Mouse (Mus musculus) c-Kit-positive CD71-positive TER-119-negative erythroid progenitor cells, embryonic 14.5 days (primary cell): ENCODE measurements around the gene Efna2.

Experiments used
- DNase-seq: peaks from one replicate; pipeline ENCODE4 v3.0.0-alpha.2; 2013; ENCODE audit warnings: low read depth

The Efna2 gene

GRCm38 (mm10) chr10:80168038-80168661 lies 11.1 kb upstream of the Efna2 start:
- peak; percentile 87 for DNase-seq

- DNase-seq: no peak
These were observed 10.2 kb upstream of the Efna2 start for GRCm38 (mm10) chr10:80169070-80169469.

GRCm38 (mm10) chr10:80169651-80170050 lies 9.6 kb upstream of the Efna2 start:
- DNase-seq: no peak

- no peak for DNase-seq
These were observed 9.2 kb upstream of the Efna2 start for GRCm38 (mm10) chr10:80170052-80170451.

GRCm38 (mm10) chr10:80170601-80171021 lies 8.7 kb upstream of the Efna2 start:
- DNase-seq: no peak

GRCm38 (mm10) chr10:80171252-80171651 lies 8.0 kb upstream of the Efna2 start:
- DNase-seq: no peak

GRCm38 (mm10) chr10:80171760-80172526 lies 7.3 kb upstream of the Efna2 start:
- no peak for DNase-seq

GRCm38 (mm10) chr10:80172527-80173292 lies 6.6 kb upstream of the Efna2 start, which contains the start of gene 1600002K03Rik:
Gene 1600002K03Rik (plus strand): TSS chr10:80172944.
- peak; percentile 91 for DNase-seq

GRCm38 (mm10) chr10:80173358-80173757 lies 5.9 kb upstream of the Efna2 start:
- DNase-seq: no peak

- no peak for DNase-seq
These were observed 5.2 kb upstream of the Efna2 start for GRCm38 (mm10) chr10:80173955-80174640.

- DNase-seq: peak; percentile 80
These were observed 4.6 kb upstream of the Efna2 start for GRCm38 (mm10) chr10:80174705-80175104.

GRCm38 (mm10) chr10:80175536-80176269 lies 3.6 kb upstream of the Efna2 start:
- DNase-seq: no peak

- no peak for DNase-seq
These were observed 2.9 kb upstream of the Efna2 start for GRCm38 (mm10) chr10:80176270-80176834.

GRCm38 (mm10) chr10:80177441-80178279 lies 1.6 kb upstream of the Efna2 start:
- DNase-seq: no peak

GRCm38 (mm10) chr10:80180288-80180687 lies 1.0 kb downstream of the Efna2 start:
- DNase-seq: no peak

GRCm38 (mm10) chr10:80180823-80181222 lies 1.5 kb downstream of the Efna2 start:
- DNase-seq: no peak

GRCm38 (mm10) chr10:80182547-80182946 lies 3.3 kb downstream of the Efna2 start:
- DNase-seq: no peak

- DNase-seq: no peak
These were observed 7.4 kb downstream of the Efna2 start for GRCm38 (mm10) chr10:80186649-80187048.

GRCm38 (mm10) chr10:80187739-80188138 lies 8.5 kb downstream of the Efna2 start:
- no peak for DNase-seq

GRCm38 (mm10) chr10:80188453-80189024 lies 9.3 kb downstream of the Efna2 start:
- DNase-seq: no peak
